Mouse (Mus musculus) MN1 (cell line): ENCODE data around the gene Pih1d2.
"Not testable (repeated sequence)": the region's sequence is repeated elsewhere in the genome, so short reads cannot be mapped to it uniquely, and the experiment has no call there.

Experiments used
- DNase-seq: peaks from one replicate; pipeline ENCODE4 v3.0.0-alpha.2; 2016; ENCODE audit warnings: low spot score

Pih1d2 gene

GRCm38 (mm10) chr9:50617794-50618330 is 741 bp downstream of the Pih1d2 start:
- no peak for DNase-seq

DNA sequence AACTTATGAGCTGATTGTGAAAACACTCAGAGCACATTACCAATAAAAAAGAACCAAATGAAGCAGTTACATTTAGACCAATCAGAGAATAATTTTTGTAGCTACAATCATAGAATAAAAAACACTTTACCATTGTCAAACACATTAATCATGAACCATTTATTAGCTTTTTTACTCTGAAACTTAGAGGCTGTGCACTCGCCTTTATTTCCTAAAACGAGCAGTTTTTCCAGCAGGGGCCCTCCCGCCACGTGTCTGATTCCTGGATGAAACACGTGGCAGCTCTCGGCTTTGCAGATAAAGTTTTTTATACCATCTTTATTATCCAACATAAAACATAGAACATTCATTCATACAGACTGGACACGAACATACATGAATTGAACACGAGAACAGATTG is 13.8 kb downstream of the Pih1d2 start:
- not testable (repeated sequence) for DNase-seq

DNA sequence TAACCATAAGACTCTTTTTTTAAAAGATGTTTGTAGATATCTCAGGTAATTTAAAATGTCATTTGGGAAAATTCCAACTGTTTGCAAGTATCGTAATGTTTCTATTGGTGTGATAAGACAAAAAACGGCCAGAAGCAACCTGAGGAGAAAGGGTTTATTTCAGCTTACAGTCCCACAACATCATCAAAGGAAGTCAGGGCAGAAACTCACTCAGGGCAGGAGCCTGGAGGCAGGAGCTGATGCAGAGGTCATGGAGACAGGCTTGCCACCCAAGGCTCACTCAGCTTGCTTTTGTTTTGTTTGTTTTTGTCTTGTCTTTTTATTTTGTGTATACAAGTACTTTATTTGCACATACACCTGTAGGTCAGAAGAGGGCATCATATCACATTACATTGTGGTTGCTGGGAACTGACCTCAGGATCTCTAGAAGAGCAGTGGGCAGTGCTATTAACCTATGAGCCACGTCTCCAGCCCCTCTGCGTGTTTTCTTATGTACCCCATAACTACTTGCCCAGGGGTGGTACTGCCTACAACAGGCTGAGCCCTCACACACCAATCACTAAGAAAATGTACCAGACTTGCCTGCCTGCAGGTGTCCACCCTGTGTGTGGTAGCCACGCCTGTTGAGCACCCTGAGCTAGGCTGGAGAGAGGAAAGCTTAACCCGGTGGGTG is 15.0 kb downstream of the Pih1d2 start:
- DNase-seq: no peak

DNA sequence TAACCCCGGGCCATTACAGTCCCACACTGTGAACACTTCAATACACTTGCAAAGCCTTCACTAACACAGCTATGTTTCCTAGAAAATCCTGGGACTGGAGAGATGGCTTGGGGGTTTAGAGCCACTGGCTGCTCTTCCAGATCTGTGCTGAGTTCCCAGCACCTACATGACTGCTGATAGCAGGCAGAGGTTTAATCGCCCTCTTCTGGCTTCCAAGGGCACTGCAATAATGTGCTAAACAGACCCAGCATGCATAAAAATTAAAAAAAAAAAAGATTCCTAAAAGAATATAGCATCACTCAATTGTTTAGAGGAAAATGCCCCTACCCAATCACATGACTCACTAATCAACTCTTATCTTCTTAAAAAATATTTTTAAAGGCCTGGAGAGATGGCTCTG is 15.9 kb downstream of the Pih1d2 start:
- peak; percentile 26 for DNase-seq

GRCm38 (mm10) chr9:50634270-50634669 is 17.1 kb downstream of the Pih1d2 start:
- DNase-seq: no peak

DNA sequence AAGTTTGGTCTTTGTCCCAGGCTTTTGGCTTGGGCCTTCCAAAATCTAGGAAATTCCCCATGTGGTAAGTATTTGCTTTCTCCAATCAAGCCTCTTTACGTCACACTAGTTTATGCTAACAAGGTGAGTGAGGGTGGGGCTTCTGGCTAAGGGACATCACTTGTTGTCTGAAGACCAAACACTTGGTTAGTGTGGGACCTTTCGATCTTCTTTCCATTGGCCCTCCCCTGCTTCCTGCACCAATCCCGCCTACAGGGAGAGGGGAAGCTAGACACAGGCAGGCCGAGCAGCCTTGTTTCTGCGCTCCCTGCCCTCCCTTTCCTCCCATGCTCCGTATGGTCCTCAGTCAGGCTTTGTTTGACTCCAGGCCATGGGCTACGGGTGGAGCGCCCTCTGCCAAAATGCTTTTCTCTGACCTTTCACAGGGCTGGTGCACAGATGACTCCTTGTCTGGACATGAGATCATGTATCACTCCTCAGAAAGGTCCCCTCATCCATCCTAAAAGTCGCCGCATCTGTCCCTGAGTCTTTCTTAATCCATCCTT is 29.8 kb downstream of the Pih1d2 start:
- DNase-seq: no peak

GRCm38 (mm10) chr9:50650503-50650902 is 33.4 kb downstream of the Pih1d2 start:
- no peak for DNase-seq

DNA sequence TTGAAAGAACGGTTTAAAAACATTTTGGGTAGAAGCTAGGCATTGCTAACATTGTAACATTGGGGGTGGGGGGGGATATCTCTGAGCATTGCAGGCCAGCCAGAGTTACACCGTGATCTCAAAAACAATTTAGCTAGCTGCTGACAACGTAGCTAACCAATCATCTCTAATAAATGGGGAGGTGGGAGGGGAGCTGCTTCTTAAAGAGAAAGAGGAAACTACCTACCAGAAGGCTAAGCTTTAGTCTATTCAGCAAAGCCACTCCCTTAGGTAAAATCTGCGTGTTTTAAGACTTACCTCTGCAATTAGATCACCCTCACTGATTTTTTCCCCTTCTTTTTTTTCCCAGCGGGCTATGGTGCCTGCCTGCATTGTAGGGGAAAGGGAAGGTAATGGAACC is 41.3 kb downstream of the Pih1d2 start:
- DNase-seq: peak; percentile 14

- DNase-seq: peak; percentile 20
Measured at GRCm38 (mm10) chr9:50658941-50659388, 41.8 kb downstream of the Pih1d2 start.

DNA sequence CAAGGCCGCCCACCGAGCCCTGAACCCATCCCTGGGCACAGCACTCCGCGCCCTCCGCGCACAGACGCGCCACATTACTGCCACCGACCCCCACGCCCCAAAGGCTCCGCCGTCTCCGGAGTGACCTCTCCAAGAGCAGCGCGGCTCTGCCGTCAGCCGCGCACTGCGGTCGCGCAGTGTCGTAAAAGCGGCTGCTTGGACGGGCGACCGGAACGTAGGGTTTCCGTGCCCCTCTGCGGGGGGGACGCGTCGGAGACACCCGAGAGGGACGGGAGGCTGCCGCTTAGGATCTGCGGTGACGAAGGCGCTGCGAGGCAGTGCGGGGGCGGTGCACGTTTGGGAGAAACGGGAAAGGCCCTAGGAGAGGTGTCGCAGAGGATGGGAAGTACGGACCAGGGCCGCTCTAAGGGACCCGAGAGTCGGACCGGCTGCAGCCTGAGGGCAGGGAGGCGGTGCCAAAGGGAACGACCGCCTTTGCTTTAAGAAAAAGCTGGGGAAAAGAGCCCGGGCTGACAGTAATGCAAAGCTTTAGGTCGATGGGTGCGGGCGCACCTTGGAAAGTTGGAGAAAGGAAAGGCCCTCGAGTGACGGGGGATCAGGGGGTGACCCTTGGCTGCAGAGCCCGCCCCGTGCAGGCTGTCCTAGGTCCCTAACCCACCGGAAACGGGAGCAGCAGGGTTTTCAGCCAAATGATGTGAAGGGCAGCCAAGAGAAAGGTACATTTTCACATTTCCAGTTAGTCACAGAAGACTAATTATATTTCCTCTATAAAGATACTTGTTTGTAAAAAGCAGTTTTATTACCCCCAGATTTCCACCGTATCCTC is 42.5 kb downstream of the Pih1d2 start, which contains the start of gene Dlat:
Gene Dlat (minus strand): TSS at position 389 of the 826 bp plus-strand sequence.
- DNase-seq: peak; percentile 89

- peak; percentile 33 for DNase-seq
Measured at GRCm38 (mm10) chr9:50660431-50660830, 43.3 kb downstream of the Pih1d2 start.

DNA sequence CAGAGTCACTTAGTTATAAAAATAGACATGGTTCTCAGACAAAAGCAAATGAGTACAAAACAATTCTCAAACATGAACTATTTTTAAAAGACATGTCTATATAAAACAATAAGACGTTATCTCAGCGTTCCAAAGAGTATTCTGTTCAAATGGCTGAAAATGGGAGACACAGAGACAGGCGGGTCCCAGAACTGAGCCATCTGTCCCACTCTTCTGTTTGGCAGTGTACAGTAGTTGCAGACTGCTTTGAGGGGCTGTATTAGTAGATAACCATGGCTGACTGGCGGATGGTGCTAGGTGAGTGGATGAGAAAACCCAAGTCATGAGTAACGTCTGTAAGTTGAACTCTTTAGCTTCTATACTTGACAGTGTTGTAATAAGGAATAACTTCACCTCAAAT is 47.7 kb downstream of the Pih1d2 start:
- DNase-seq: no peak

- no peak for DNase-seq
Measured at GRCm38 (mm10) chr9:50666442-50666841, 49.3 kb downstream of the Pih1d2 start.

GRCm38 (mm10) chr9:50667579-50668498 is 50.7 kb downstream of the Pih1d2 start:
- DNase-seq: no peak

GRCm38 (mm10) chr9:50670690-50671089 is 53.6 kb downstream of the Pih1d2 start:
- DNase-seq: peak; percentile 26
